Mouse (Mus musculus): ENCODE data around the gene Abcg1.

Abcg1 gene

DNA sequence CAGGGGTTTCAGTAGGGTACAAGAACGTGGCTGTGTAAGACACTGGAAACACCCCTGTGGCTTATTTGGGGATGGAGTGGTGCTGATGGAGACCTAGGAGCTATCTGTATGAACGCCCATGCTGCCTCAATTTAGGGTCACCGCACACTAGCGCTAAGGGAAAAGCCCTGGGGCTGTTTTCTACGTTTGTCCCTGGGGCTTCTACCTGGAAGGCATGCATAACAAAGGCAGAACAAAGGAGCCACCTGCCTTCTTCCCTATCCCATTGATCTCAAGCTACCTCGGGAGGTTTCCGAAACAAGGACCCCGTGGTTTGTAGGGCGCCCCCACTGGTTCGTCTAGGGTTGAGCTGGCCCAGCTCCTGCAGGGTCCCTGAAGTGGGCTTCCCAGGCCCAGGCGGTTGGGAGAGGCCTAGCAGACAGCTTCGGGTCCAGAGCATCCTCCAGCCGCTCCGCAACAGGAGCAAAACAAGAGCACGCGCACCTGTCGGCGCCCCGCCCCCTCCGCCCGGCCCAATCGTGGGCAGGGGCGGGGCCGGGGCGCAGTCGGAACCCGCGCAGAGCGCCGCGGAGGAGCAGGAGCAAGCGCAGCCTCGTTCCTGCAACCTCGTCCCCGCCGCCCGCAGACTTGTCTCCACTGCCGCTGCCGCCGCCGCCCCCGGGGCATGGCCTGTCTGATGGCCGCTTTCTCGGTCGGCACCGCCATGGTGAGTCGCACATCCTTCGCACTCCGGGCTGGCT is at the start of gene Abcg1:
Abcg1 (plus strand) TSS at position 525 of the 740 bp plus-strand sequence.
- peak; percentile 82 for DNase-seq

DNA sequence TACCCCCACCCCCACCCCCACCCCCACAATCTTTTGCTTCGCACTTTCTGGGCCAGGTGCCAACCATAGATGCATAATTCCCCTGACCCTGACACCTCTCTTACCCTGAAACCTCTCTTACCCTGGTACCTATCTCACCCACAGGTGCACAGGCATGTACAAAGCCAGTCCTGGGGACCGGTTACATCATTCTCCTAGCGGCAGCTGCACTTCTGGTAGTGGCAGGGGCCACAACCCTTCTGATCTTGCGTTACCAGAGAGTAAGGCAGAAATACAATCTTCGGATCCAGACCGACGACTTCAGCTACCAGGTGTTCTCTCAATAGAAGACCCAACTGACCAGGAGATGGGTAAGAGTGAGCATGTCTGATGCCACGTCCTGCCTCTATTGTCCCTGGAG is 49.1 kb upstream of the Abcg1 start:
- DNase-seq, result no peak

GRCm38 (mm10) chr17:31011551-31012394 is 45.7 kb upstream of the Abcg1 start:
- peak; percentile 30 for DNase-seq

- DNase-seq, result peak; percentile 20
These were observed 39.2 kb upstream of the Abcg1 start for GRCm38 (mm10) chr17:31018267-31018666.

DNA sequence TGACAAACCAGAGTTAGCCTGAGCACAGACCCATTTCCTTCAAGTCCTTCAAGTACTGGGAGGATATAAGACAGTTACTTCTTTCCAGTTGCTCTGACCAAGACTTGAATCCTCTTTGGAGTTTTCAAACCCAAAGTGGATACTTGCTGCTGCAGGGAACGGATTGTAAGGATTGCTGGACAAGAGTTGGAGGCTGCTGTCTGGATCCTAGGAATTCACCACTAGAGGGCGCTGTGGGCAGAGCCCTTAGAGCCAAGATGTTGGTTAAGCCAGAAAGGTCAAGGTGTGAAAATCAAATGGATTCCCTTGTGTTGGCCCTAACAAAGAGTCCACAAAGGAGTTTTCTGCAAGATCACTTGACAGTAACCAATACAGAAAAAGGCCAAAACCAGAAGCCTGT is 38.0 kb upstream of the Abcg1 start:
- DNase-seq, result peak; percentile 65

GRCm38 (mm10) chr17:31020078-31020477 is 37.4 kb upstream of the Abcg1 start:
- DNase-seq, result no peak

GRCm38 (mm10) chr17:31021276-31021675 is 36.2 kb upstream of the Abcg1 start:
- no peak for DNase-seq

GRCm38 (mm10) chr17:31024125-31024781 is 33.2 kb upstream of the Abcg1 start:
- DNase-seq, result no peak

GRCm38 (mm10) chr17:31024782-31025125 is 32.7 kb upstream of the Abcg1 start:
- DNase-seq, result no peak

GRCm38 (mm10) chr17:31026986-31027385 is 30.5 kb upstream of the Abcg1 start:
- no peak for DNase-seq

- DNase-seq, result no peak
These were observed 29.8 kb upstream of the Abcg1 start for GRCm38 (mm10) chr17:31027723-31028122.

DNA sequence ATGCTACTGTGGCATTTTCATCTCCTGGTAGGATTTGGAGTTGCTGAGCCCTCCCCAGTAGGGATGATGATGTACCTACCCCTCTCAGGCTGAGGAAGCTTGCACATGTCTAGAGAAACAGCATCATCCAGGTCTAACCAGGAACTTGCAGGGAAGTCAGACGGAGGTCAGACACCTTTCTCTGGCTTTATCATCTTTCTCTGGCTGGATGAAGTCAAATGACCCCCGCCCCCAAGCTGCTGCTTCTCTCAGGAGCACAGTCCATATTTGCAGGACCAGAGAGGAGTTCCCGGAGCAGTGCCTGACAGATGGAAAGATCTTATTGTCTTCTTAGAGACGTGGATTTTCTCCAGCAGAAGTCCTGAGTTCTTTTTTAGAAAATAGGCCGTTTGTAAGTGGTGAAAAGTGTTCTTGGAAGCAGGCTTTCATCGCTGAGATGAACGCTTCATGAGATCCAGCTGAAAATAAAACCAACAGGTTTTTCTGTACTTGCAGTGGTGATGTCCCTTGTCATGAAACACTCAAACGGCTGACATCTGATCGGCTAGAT is 28.6 kb upstream of the Abcg1 start:
- DNase-seq, result no peak

DNA sequence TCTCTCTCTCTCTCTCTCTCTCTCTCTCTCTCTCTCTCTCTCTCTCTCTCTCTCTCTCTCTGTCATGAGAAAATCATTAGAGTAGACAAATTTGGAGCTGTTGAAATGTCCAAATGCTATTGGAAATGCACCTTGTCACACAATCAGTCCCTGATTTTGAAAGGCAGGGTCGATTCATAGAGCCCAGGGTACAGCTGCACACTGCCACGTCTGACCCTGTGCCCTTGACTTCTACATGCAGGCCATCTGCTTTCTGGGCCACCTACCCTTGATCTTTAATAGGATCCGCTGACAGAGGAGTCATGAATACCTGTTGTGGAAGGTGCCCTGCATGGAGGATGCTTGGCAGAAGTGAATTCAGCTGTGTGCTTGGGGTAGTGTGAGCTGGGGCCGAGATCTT is 28.1 kb upstream of the Abcg1 start:
- DNase-seq, result no peak

- DNase-seq, result no peak
These were observed 25.1 kb upstream of the Abcg1 start for GRCm38 (mm10) chr17:31032341-31032740.

- no peak for DNase-seq
These were observed 24.2 kb upstream of the Abcg1 start for GRCm38 (mm10) chr17:31033251-31033650.

- no peak for DNase-seq
These were observed 23.3 kb upstream of the Abcg1 start for GRCm38 (mm10) chr17:31034165-31034564.

- DNase-seq, result no peak
These were observed 22.7 kb upstream of the Abcg1 start for GRCm38 (mm10) chr17:31034674-31035356.

- DNase-seq, result no peak
These were observed 21.2 kb upstream of the Abcg1 start for GRCm38 (mm10) chr17:31036168-31036876.

DNA sequence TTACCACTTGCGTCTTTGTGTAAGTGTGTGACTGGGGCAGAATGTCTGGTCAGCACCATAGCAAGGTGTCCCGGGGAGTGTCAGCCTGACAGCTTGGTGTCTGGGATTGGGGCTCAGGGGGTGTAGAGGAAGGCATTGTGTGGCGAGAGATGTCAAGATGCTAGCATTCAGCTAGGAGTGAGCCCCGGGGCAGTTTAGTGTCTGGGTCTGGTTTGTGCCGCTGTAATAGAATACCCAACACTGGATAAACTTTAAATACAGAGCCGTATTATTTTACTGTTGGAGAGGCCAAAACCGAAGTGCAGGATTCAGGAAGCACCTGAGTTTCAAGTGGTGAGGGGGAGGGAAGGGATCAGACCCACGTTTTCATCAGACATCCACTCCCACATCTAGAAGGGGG is 20.1 kb upstream of the Abcg1 start:
- DNase-seq, result no peak

- no peak for DNase-seq
These were observed 19.1 kb upstream of the Abcg1 start for GRCm38 (mm10) chr17:31038381-31038780.

- no peak for DNase-seq
These were observed 17.8 kb upstream of the Abcg1 start for GRCm38 (mm10) chr17:31039626-31040025.

- DNase-seq, result no peak
These were observed 17.1 kb upstream of the Abcg1 start for GRCm38 (mm10) chr17:31040421-31040820.
